Mouse (Mus musculus) CH12.LX (cell line): Measurements from ENCODE around the gene Rab17.

Source experiments
- CTCF ChIP-seq, 2 experiments: IDR thresholded peaks in 1 of 2; conservative IDR thresholded peaks in 1 of 2; 2 replicates each; pipeline ENCODE4 v1.5.1; 2011 to 2012; ENCODE audit warnings: low read depth in 2 of 2, low read length in 2 of 2, improper control_type of control experiment in 1 of 2, inconsistent platforms in 1 of 2, mild to moderate bottlenecking in 1 of 2, moderate library complexity in 1 of 2
- MAX ChIP-seq: IDR thresholded peaks from 2 replicates; pipeline ENCODE4 v1.6.1; 2011; ENCODE audit warnings: low read length, improper control_type of control experiment
- POLR2A ChIP-seq: IDR thresholded peaks from 2 replicates; pipeline ENCODE4 v1.6.1; 2011; ENCODE audit warnings: low read depth, mild to moderate bottlenecking, improper control_type of control experiment, low read length
- ZNF384 ChIP-seq: IDR thresholded peaks from 2 replicates; pipeline ENCODE4 v1.6.1; 2012; ENCODE audit warnings: low read depth, low read length, improper control_type of control experiment, inconsistent platforms

DNA sequence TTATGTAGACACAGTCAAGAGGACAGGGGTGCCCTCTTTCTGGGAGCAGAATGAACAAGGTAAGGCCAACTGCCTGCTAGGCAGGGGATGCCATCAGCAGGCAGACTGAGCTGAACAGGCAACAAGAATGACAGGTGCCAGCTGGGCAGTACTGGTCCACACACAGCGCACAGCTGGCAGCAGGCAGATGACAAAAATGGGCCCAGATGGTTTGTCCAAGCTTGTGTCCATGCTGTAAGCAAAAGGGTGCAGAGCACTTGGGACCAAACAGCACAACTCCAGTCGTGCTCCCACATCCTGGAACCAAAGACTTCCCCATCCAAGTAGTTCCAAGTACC is 4.1 kb upstream of the Rab17 start:
- no peak for TF ChIP-seq MAX
- TF ChIP-seq POLR2A = no peak
- no peak for TF ChIP-seq CTCF (conservative IDR thresholded peaks at IDR 0.05 in 1 of 2, IDR thresholded peaks at IDR 0.05 in 1 of 2; ENCODE audit: low read depth in 2 of 2, low read length in 2 of 2)
- no peak for TF ChIP-seq ZNF384
